Mouse (Mus musculus) cerebellum, adult 2 months (tissue): ENCODE data around the gene Palm.

Experiments used
- CTCF ChIP-seq: fragments of 200-500 bp; IDR thresholded peaks from 2 replicates; pipeline ENCODE4 v1.5.1; 2011; ENCODE audit warnings: low read depth, mild to moderate bottlenecking, control low read depth, low read length, moderate library complexity, borderline replicate concordance; ENCODE audit not compliant: insufficient read depth
- POLR2A ChIP-seq: fragments of 200-500 bp; IDR thresholded peaks from 2 replicates; pipeline ENCODE4 v1.6.1; 2011; ENCODE audit warnings: low read length, control low read depth, borderline replicate concordance; ENCODE audit not compliant: insufficient read depth

- no peak for TF ChIP-seq CTCF
- no peak for TF ChIP-seq POLR2A
Measured at GRCm38 (mm10) chr10:79822372-79822771, 29.0 kb downstream of the Palm start.
